Mouse (Mus musculus): ENCODE data around the gene Igfbpl1. TPM values are rescaled to one million over a fixed set of nuclear protein-coding genes. Genes with fewer than 3 reads are reported as not detected.

Igfbpl1 gene
- polyA plus RNA-seq, 1 experiment from 2014 or later: 202 TPM

DNA sequence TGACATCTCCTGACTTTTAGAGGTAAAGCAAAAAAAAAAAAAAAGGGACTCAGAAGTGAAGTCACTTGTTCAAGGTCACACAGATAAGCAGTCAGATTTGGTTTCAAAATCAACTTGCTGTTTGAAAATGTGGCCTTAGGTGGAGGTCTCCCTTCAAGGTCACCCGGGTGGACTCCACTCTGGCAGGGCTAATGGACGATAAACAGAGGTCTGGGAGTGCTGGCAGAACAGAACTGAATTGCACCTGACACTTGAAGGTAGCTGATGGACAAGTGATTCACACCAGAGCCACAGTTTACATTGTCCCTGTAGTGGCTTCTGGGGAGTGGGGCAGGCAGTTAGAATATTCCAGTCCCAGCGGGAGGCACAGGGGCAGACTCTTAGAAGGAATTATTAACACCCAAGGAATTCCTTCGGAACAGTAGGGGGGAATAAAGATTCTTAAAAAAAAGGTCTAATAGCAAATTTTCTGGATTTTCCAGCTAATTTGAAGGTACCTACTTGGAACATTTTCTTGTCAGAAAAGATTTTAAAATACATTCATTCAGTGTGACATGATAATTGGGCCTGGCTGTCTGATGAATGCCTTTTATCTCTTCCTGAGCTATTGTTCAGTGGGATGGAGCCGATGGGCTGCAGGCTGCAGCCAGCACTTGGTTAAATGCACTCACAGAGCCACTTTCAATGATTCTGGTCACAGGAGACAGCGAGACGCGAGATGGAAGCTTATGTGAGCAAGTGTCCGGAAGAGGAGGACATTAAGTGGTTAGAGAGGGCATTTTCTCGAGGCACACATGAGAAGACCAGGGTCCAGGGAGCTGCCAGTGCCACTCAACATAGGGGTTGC lies 56.7 kb downstream of the Igfbpl1 start:
- 9% methylated on average over 10 of the region's 10 CpGs for WGBS
- Histone ChIP-seq H3K36me3 (ENCODE audit: control insufficient read depth, insufficient read depth, low read length) (no peaks in the 10 kb centered on the region), H3K9ac (ENCODE audit: low read length) (peak overlapping the region; percentile 47; the same call in 1 of the 2 replicates), H3K9me3 (replicated peaks; ENCODE audit: control insufficient read depth, low read length) (no peaks in the 10 kb centered on the region), H3K4me2 (ENCODE audit: low read length) (no peak overlapping the region), H3K27ac (ENCODE audit: low read depth, low read length) (peak overlapping the region; percentile 70), H3K4me3 (ENCODE audit: low read depth, low read length) (no peak overlapping the region), H3K4me1 (ENCODE audit: control insufficient read depth, insufficient read depth, low read length) (peaks cover 56% of the 10 kb centered on the region), H3K27me3 (replicated peaks; ENCODE audit: control insufficient read depth, insufficient read depth, low read length) (no peaks in the 10 kb centered on the region)
- ATAC-seq (peak; percentile 12; the same call in 1 of the 2 replicates), DNase-seq (ENCODE audit: low spot score) (peak; percentile 70)

DNA sequence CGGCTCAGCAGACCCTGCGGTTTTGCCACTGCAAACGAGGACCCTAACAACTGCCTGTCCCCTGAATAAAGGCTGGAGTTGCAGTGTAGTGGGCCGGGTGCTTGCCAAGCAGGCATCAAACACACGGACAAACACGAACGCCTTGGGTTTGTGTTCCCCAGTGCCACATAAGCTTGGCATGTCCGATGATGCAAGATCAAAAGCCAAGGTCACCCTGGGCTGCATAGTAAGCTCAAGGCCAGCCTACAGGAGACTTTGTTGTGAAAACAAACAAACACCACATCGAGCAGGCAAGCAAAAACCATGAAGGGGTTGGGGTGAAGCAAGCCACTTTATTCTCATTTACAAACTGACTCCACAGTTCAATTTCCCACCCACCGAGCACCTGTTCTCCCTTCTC lies 57.6 kb downstream of the Igfbpl1 start:
- Histone ChIP-seq H3K27me3 (replicated peaks; ENCODE audit: control insufficient read depth, insufficient read depth, low read length) (no peaks in the 10 kb centered on the region), H3K9ac (ENCODE audit: low read length) (0 out of 2 replicates have a peak overlapping the region, but pooled peaks have one; percentile 22), H3K4me2 (ENCODE audit: low read length) (no peak overlapping the region), H3K4me1 (ENCODE audit: control insufficient read depth, insufficient read depth, low read length) (peaks cover 63% of the 10 kb centered on the region), H3K36me3 (ENCODE audit: control insufficient read depth, insufficient read depth, low read length) (no peaks in the 10 kb centered on the region), H3K4me3 (ENCODE audit: low read depth, low read length) (no peak overlapping the region), H3K27ac (ENCODE audit: low read depth, low read length) (peak overlapping the region; percentile 63), H3K9me3 (replicated peaks; ENCODE audit: control insufficient read depth, low read length) (no peaks in the 10 kb centered on the region)
- WGBS: 29% methylated on average over 10 of the region's 10 CpGs
- no peak for ATAC-seq
- no peak for DNase-seq (ENCODE audit: low spot score)

DNA sequence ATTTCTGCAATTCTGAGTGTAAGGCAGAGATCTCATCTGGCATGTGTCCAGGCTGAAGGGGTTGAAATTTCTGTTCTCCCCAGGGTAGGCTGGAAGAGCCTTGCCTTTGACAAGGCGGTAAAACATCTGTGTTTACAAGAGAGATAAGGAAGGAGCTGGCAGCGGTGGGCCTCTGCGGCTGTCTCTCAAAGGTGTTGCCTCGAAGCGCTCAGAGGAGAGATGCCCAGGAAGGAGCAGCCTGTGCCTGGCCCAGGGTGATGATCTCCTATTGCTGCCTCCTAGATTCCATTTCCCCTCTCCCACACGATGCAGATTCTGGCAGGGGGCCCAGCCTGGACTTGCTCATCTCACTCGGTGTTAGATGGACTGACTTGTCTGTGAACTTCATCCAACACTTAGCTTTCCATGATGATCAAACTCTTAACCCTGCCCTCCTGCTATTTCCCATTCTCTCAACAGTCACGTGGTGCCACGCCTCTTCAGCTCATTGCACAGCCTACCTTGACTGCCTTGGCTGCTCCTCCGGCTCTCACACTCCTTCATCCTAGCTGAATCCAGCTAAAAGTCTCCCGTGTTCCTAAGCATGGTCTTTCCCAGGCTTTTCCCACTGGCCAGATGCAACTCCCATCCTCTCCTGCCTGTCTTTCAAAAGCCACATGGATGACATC lies 58.7 kb downstream of the Igfbpl1 start:
- Histone ChIP-seq H3K9me3 (replicated peaks; ENCODE audit: control insufficient read depth, low read length) (no peaks in the 10 kb centered on the region), H3K9ac (ENCODE audit: low read length) (no peak overlapping the region), H3K27ac (ENCODE audit: low read depth, low read length) (peak overlapping the region; percentile 63; the same call in 1 of the 2 replicates), H3K27me3 (replicated peaks; ENCODE audit: control insufficient read depth, insufficient read depth, low read length) (no peaks in the 10 kb centered on the region), H3K4me3 (ENCODE audit: low read depth, low read length) (no peak overlapping the region), H3K36me3 (ENCODE audit: control insufficient read depth, insufficient read depth, low read length) (no peaks in the 10 kb centered on the region), H3K4me1 (ENCODE audit: control insufficient read depth, insufficient read depth, low read length) (peaks cover 74% of the 10 kb centered on the region), H3K4me2 (ENCODE audit: low read length) (no peak overlapping the region)
- DNase-seq (ENCODE audit: low spot score): peak; percentile 41
- WGBS: 66% methylated on average over 11 of the region's 11 CpGs
- ATAC-seq: no peak

DNA sequence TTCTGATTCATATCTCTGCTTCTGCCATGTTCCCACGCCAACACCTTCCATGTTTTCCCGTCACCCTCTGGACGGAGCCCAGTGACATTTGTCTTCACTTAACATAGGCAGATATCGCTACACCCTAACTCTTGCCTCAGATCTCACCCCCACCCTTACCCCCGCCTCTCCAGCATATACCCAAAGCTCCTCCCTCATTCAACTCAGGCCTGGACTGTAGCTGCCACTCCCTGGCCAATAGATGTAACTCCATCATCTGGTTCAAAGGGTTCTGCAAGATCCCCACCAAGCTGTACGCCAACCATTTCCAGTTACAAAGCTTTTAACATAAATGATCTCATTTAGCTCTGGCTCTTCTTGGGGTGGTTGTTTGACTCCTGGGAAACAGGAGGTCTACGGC lies 59.9 kb downstream of the Igfbpl1 start:
- H3K4me2 ChIP-seq (ENCODE audit: low read length): no peak overlapping the region
- 78% methylated on average over 7 of the region's 7 CpGs for WGBS
- H3K4me3 ChIP-seq (ENCODE audit: low read depth, low read length): no peak overlapping the region
- H3K9ac ChIP-seq (ENCODE audit: low read length): no peak overlapping the region
- no peaks in the 10 kb centered on the region for H3K36me3 ChIP-seq (ENCODE audit: control insufficient read depth, insufficient read depth, low read length)
- no peaks in the 10 kb centered on the region for H3K9me3 ChIP-seq (replicated peaks; ENCODE audit: control insufficient read depth, low read length)
- H3K4me1 ChIP-seq (ENCODE audit: control insufficient read depth, insufficient read depth, low read length): peaks cover 82% of the 10 kb centered on the region
- H3K27ac ChIP-seq (ENCODE audit: low read depth, low read length): no peak overlapping the region
- H3K27me3 ChIP-seq (replicated peaks; ENCODE audit: control insufficient read depth, insufficient read depth, low read length): no peaks in the 10 kb centered on the region
- no peak for ATAC-seq
- no peak for DNase-seq (ENCODE audit: low spot score)

DNA sequence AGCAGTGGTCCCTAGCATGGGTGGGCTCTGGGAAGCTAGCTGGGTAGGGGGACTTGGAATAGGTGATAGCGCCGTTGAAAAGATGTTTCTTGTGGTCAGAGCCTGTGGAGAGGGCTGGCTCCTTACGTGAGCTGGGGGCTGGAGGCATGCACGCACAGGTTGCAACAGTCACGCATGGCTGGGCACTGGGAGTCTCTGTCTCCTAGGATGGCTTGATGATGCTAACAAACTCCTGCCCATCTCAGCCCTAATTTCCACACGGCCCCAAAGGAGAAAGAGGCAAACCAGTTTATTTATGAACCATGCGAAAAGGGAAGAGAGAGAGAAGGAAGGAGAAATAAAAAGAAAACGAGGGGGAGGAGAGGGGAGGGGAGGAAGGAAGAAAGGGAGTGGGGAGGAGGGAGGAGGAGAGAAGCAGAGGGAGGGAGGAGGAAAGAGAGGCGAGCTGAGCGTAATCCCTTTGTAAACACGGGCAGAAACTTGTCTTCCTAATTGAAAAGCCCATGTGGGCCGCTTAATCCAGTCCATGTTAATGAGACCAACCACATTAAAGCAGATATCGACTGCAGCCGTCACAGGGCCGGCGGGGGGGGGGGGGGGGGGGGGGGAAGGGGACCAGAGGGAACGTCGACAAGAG lies 61.0 kb downstream of the Igfbpl1 start:
- peak overlapping the region; percentile 72 for H3K27ac ChIP-seq (ENCODE audit: low read depth, low read length)
- DNase-seq (ENCODE audit: low spot score) (peak; percentile 83), ATAC-seq (peak; percentile 41; the same call in 1 of the 2 replicates)
- no peaks in the 10 kb centered on the region for H3K27me3 ChIP-seq (replicated peaks; ENCODE audit: control insufficient read depth, insufficient read depth, low read length)
- H3K4me2 ChIP-seq (ENCODE audit: low read length): peak overlapping the region; percentile 38
- no peaks in the 10 kb centered on the region for H3K36me3 ChIP-seq (ENCODE audit: control insufficient read depth, insufficient read depth, low read length)
- peak overlapping the region; percentile 46 for H3K9ac ChIP-seq (ENCODE audit: low read length)
- no peaks in the 10 kb centered on the region for H3K9me3 ChIP-seq (replicated peaks; ENCODE audit: control insufficient read depth, low read length)
- H3K4me1 ChIP-seq (ENCODE audit: control insufficient read depth, insufficient read depth, low read length): peaks cover 72% of the 10 kb centered on the region
- H3K4me3 ChIP-seq (ENCODE audit: low read depth, low read length): no peak overlapping the region
- 1% methylated on average over 17 of the region's 18 CpGs for WGBS

DNA sequence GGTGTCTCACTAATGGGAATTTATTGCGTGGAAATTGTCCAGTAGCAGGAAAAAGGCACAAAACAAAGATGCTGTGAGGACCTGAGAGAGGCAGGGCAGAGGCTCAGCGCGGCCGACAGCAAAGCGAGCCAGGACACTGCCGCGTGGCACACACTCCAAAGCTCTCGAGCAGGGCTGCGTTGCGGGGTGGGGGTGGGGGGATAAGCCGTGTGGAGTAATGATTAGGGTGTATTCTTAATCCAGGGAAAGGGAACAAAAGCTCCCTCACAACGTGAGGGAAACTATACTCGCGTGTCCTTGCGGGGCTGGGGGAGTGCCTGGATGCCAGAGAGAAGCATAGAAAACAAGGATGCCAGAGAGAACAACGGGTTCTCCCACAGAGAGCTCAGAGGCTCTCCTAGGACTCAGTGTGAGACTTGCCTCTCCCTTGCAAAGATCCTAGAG lies 61.6 kb downstream of the Igfbpl1 start:
- no peaks in the 10 kb centered on the region for H3K27me3 ChIP-seq (replicated peaks; ENCODE audit: control insufficient read depth, insufficient read depth, low read length)
- H3K4me2 ChIP-seq (ENCODE audit: low read length): peak overlapping the region; percentile 38
- 0 out of 2 replicates have a peak, but pooled peaks have one; percentile 37 for ATAC-seq
- H3K4me3 ChIP-seq (ENCODE audit: low read depth, low read length): no peak overlapping the region
- peaks cover 67% of the 10 kb centered on the region for H3K4me1 ChIP-seq (ENCODE audit: control insufficient read depth, insufficient read depth, low read length)
- H3K9ac ChIP-seq (ENCODE audit: low read length): peak overlapping the region; percentile 46
- H3K9me3 ChIP-seq (replicated peaks; ENCODE audit: control insufficient read depth, low read length): no peaks in the 10 kb centered on the region
- peak overlapping the region; percentile 72 for H3K27ac ChIP-seq (ENCODE audit: low read depth, low read length)
- peak; percentile 49 for DNase-seq (ENCODE audit: low spot score)
- no peaks in the 10 kb centered on the region for H3K36me3 ChIP-seq (ENCODE audit: control insufficient read depth, insufficient read depth, low read length)
- under 1% methylated on average over 16 of the region's 16 CpGs for WGBS

DNA sequence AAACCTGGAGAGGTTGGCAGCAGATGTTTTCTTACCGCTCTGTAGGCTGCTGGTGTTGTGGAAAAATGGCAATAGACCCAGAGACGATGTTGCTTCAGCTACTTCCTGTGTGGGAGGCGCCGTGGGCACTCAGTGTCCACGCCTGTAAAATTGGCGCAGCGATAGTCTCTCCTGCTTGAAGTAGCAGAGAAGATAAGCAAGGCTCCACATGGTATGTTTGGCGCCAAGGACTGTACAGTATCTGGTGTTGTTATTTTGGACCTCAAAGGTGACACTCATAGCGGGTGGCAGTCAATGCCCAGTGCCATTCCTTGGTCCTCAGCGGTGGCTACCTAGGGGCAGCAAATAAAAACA lies 62.6 kb downstream of the Igfbpl1 start:
- DNase-seq (ENCODE audit: low spot score): no peak
- Histone ChIP-seq H3K27me3 (replicated peaks; ENCODE audit: control insufficient read depth, insufficient read depth, low read length) (no peaks in the 10 kb centered on the region), H3K4me2 (ENCODE audit: low read length) (peak overlapping the region; percentile 13; the same call in 1 of the 2 replicates), H3K9ac (ENCODE audit: low read length) (no peak overlapping the region), H3K9me3 (replicated peaks; ENCODE audit: control insufficient read depth, low read length) (no peaks in the 10 kb centered on the region), H3K36me3 (ENCODE audit: control insufficient read depth, insufficient read depth, low read length) (no peaks in the 10 kb centered on the region), H3K27ac (ENCODE audit: low read depth, low read length) (peak overlapping the region; percentile 92), H3K4me1 (ENCODE audit: control insufficient read depth, insufficient read depth, low read length) (peaks cover 58% of the 10 kb centered on the region), H3K4me3 (ENCODE audit: low read depth, low read length) (no peak overlapping the region)
- WGBS: 25% methylated on average over 10 of the region's 10 CpGs
- no peak for ATAC-seq

DNA sequence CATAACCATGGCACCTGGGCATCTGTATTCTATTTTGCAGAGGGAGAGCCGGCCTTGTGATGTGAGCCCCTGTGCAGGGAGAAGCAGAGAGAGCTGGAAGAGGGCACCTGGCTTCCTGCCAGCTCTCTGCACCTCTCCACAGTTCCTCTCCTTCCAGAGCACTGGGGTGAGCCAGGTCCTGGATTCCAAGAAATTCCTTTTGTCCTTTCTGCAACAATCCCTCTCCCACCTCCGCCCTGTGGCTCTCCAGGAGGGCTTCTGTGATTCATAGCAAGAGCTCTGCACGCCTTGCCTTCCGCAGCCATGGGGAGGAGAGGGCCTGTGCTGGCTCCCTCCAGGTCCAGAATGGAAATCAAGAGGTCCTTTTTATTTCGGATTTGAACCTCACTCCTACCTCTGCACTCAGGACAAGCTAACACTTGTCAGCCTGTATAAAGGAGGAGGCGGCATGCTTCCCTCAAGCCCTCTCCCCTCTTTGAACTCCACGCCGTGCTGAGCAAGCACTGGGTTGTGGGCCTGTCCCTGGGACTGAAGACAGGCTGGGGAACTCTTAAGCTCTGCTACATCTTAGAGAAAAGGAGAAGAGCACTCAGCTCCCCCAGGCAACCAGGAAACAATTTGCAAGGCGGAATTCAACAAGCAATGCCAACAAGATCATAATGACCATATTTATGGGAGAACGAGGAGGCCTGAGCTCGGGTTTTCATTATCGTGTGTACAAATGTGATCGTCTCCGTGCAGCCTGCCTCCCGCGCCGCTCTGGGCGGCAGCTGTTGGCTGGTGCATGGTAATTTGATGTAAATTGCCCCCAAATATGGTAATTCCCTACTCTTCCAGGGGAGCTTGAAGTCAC lies 63.2 kb downstream of the Igfbpl1 start:
- 7% methylated on average over 18 of the region's 18 CpGs for WGBS
- H3K27me3 ChIP-seq (replicated peaks; ENCODE audit: control insufficient read depth, insufficient read depth, low read length): no peaks in the 10 kb centered on the region
- H3K9ac ChIP-seq (ENCODE audit: low read length): 0 out of 2 replicates have a peak overlapping the region, but pooled peaks have one; percentile 29
- H3K36me3 ChIP-seq (ENCODE audit: control insufficient read depth, insufficient read depth, low read length): no peaks in the 10 kb centered on the region
- no peak overlapping the region for H3K4me3 ChIP-seq (ENCODE audit: low read depth, low read length)
- H3K9me3 ChIP-seq (replicated peaks; ENCODE audit: control insufficient read depth, low read length): no peaks in the 10 kb centered on the region
- DNase-seq (ENCODE audit: low spot score) (peak; percentile 83), ATAC-seq (peak; percentile 73)
- H3K27ac ChIP-seq (ENCODE audit: low read depth, low read length): peak overlapping the region; percentile 92
- peaks cover 57% of the 10 kb centered on the region for H3K4me1 ChIP-seq (ENCODE audit: control insufficient read depth, insufficient read depth, low read length)
- peak overlapping the region; percentile 13 for H3K4me2 ChIP-seq (ENCODE audit: low read length)

All from forebrain, embryonic 14.5 days (tissue).